Comparison of ENCODE assay signal across 9 mouse cellular contexts in genomic region chr2:180473080-180473440, GRCm38 (mm10). TPM values are rescaled to one million over a fixed set of nuclear protein-coding genes. Genes with fewer than 3 reads are reported as not detected.
DNase-seq lines count a peak whose midpoint lies in the region; ATAC-seq and TF ChIP-seq lines count a peak whose summit lies in the region.
"Had no signal": no experiment of that assay in that cellular context is flagged by ENCODE, and none has a peak within 500 bp of the region (broad histone marks: within the 10 kb centered on the region; RNA-seq: fewer than 3 reads in every experiment).

No protein-coding gene starts in this region.

- no peak overlapping the region for H3K27ac ChIP-seq in forebrain, embryonic 16.5 days (ENCODE audit: low read length)
- H3K27ac ChIP-seq in intestine, embryonic 15.5 days, result no peak overlapping the region
- H3K27ac ChIP-seq in midbrain, embryonic 13.5 days, result no peak overlapping the region
- H3K27ac ChIP-seq in stomach, postnatal 0 days (replicated peaks), result no peak overlapping the region

- TF ChIP-seq CTCF in stomach, postnatal 0 days (IDR thresholded peaks at IDR 0.05; ENCODE audit: low read depth), result peak; percentile 71

- H3K4me2 ChIP-seq in forebrain, embryonic 16.5 days (ENCODE audit: low read length), result no peak overlapping the region
- no peak overlapping the region; the same call in 1 of the 2 replicates for H3K4me2 ChIP-seq in intestine, embryonic 15.5 days (replicated peaks)
- no peak overlapping the region for H3K4me2 ChIP-seq in midbrain, embryonic 13.5 days (replicated peaks)
- H3K4me2 ChIP-seq in stomach, postnatal 0 days (replicated peaks; ENCODE audit: low read depth), result no peak overlapping the region

- TF ChIP-seq EP300 in stomach, postnatal 0 days (optimal IDR thresholded peaks at IDR 0.05), result no peak

- 30% methylated on average over 7 of the region's 7 CpGs for WGBS in forebrain, embryonic 16.5 days
- WGBS in intestine, embryonic 15.5 days, result 38% methylated on average over 7 of the region's 7 CpGs
- WGBS in midbrain, embryonic 13.5 days, result 36% methylated on average over 7 of the region's 7 CpGs
- WGBS in stomach, postnatal 0 days, result 44% methylated on average over 7 of the region's 7 CpGs

- no peak overlapping the region for H3K9ac ChIP-seq in forebrain, embryonic 16.5 days (replicated peaks; ENCODE audit: low read depth, low read length)
- no peak overlapping the region for H3K9ac ChIP-seq in intestine, embryonic 15.5 days
- H3K9ac ChIP-seq in midbrain, embryonic 13.5 days (replicated peaks), result no peak overlapping the region
- H3K9ac ChIP-seq in stomach, postnatal 0 days (ENCODE audit: low read length), result no peak overlapping the region

- H3K36me3 ChIP-seq in forebrain, embryonic 16.5 days (ENCODE audit: control insufficient read depth, insufficient read depth), result no peaks in the 10 kb centered on the region
- no peaks in the 10 kb centered on the region for H3K36me3 ChIP-seq in intestine, embryonic 15.5 days
- H3K36me3 ChIP-seq in midbrain, embryonic 13.5 days, result no peaks in the 10 kb centered on the region
- no peaks in the 10 kb centered on the region for H3K36me3 ChIP-seq in stomach, postnatal 0 days (ENCODE audit: control insufficient read depth, insufficient read depth, low read length)

- peak; percentile 94 for ATAC-seq in forebrain, embryonic 16.5 days
- peak; percentile 79 for ATAC-seq in intestine, embryonic 15.5 days
- ATAC-seq in midbrain, embryonic 13.5 days, result peak; percentile 87
- ATAC-seq in stomach, postnatal 0 days (ENCODE audit: low FRiP score, low TSS enrichment), result peak; percentile 66

- H3K27me3 ChIP-seq in forebrain, embryonic 16.5 days (replicated peaks; ENCODE audit: control insufficient read depth, insufficient read depth, low read length), result no peaks in the 10 kb centered on the region
- peaks cover 3% of the 10 kb centered on the region; the same call in 1 of the 2 replicates for H3K27me3 ChIP-seq in intestine, embryonic 15.5 days (replicated peaks)
- H3K27me3 ChIP-seq in midbrain, embryonic 13.5 days, result peaks cover 28% of the 10 kb centered on the region
- H3K27me3 ChIP-seq in stomach, postnatal 0 days (ENCODE audit: control insufficient read depth, insufficient read depth, low read length), result no peaks in the 10 kb centered on the region

- H3K4me1 ChIP-seq in forebrain, embryonic 16.5 days (replicated peaks; ENCODE audit: control insufficient read depth, insufficient read depth, low read length), result no peaks in the 10 kb centered on the region
- H3K4me1 ChIP-seq in intestine, embryonic 15.5 days (replicated peaks), result peaks cover 7% of the 10 kb centered on the region; the same call in 1 of the 2 replicates
- 0 out of 2 replicates have a peak, but pooled peaks cover 4% of the 10 kb centered on the region for H3K4me1 ChIP-seq in midbrain, embryonic 13.5 days (replicated peaks)
- H3K4me1 ChIP-seq in stomach, postnatal 0 days (replicated peaks; ENCODE audit: control insufficient read depth, insufficient read depth), result no peaks in the 10 kb centered on the region

- H3K9me3 ChIP-seq in forebrain, embryonic 16.5 days (ENCODE audit: control insufficient read depth, low read length), result no peaks in the 10 kb centered on the region
- no peaks in the 10 kb centered on the region for H3K9me3 ChIP-seq in intestine, embryonic 15.5 days
- no peaks in the 10 kb centered on the region for H3K9me3 ChIP-seq in midbrain, embryonic 13.5 days
- no peaks in the 10 kb centered on the region for H3K9me3 ChIP-seq in stomach, postnatal 0 days (ENCODE audit: control insufficient read depth, low read length)

- H3K4me3 ChIP-seq in forebrain, embryonic 16.5 days (replicated peaks; ENCODE audit: low read length), result no peak overlapping the region
- H3K4me3 ChIP-seq in intestine, embryonic 15.5 days (replicated peaks), result no peak overlapping the region
- H3K4me3 ChIP-seq in midbrain, embryonic 13.5 days (replicated peaks), result no peak overlapping the region
- H3K4me3 ChIP-seq in stomach, postnatal 0 days (ENCODE audit: low read depth, low read length), result no peak overlapping the region
- H3K4me3 ChIP-seq: myocyte had no signal

- intact Hi-C loops in gastrocnemius, postnatal 14 days (cut with DNase I; ENCODE audit: low total_unique reads), result loop anchor here (2.0 to 10.0 kb wide), 2 partner anchors 108 to 272 kb away; partner anchors contain the start of gene Mrgbp
- intact Hi-C loops in left cerebral cortex, postnatal 25 days (cut with DNase I), result loop anchor here (1.0 to 5.0 kb wide), 3 partner anchors 82 to 304 kb away; partner anchors contain the start of gene Bhlhe23

- DNase-seq in gastrocnemius, adult 18-20 months (ENCODE audit: low spot score), result peak; percentile 27
- no peak for DNase-seq in gastrocnemius, postnatal 14 days
- DNase-seq in brain, adult 2 months (ENCODE audit: low read depth, low spot score), result peak; percentile 88
- DNase-seq in left cerebral cortex, postnatal 25 days (ENCODE audit: low spot score in 2 of 2), result peak; percentile 81 to 89
- DNase-seq in stomach, postnatal 0 days (ENCODE audit: low spot score), result peak; percentile 43

RNA-seq across cellular contexts. Expression of gene Slco4a1, which starts 17.0 kb away (rescaled TPM):
- total RNA-seq in gastrocnemius, adult 18-20 months (2021), result not detected
- total RNA-seq in gastrocnemius, postnatal 14 days (2021), result under 1 TPM; 0.23 to 0.24 TPM
- 1.3 and 1.5 TPM in 2 replicates for polyA plus RNA-seq in forebrain, embryonic 16.5 days (2015; fragmentation: Nextera tagmentation; extraction: Ambion mirVana)
- 2.3 and 2.8 TPM in 2 replicates for polyA plus RNA-seq in intestine, embryonic 15.5 days (2015; fragmentation: Nextera tagmentation; extraction: Ambion mirVana)
- total RNA-seq in left cerebral cortex, postnatal 25 days (2021), result 1 to 10 TPM in 1 of 2 experiments, under 1 TPM in 1; 0.94 to 1.5 TPM
- 1.6 and 1.9 TPM in 2 replicates for polyA plus RNA-seq in midbrain, embryonic 13.5 days (2015; fragmentation: Nextera tagmentation; extraction: Ambion mirVana)
- 4.2 and 5.6 TPM in 2 replicates for polyA plus RNA-seq in stomach, postnatal 0 days (2015; fragmentation: Nextera tagmentation; extraction: Ambion mirVana)

RNA-seq across cellular contexts. Expression of gene Ntsr1, which starts 26.7 kb away (rescaled TPM):
- not detected for total RNA-seq in gastrocnemius, adult 18-20 months (2021)
- not detected for total RNA-seq in gastrocnemius, postnatal 14 days (2021)
- 13.2 and 13.4 TPM in 2 replicates for polyA plus RNA-seq in forebrain, embryonic 16.5 days (2015; fragmentation: Nextera tagmentation; extraction: Ambion mirVana)
- polyA plus RNA-seq in intestine, embryonic 15.5 days (2015; fragmentation: Nextera tagmentation; extraction: Ambion mirVana), result 2.4 and 2.8 TPM in 2 replicates
- 1 to 10 TPM; 7.1 to 9.2 TPM for total RNA-seq in left cerebral cortex, postnatal 25 days (2021)
- polyA plus RNA-seq in midbrain, embryonic 13.5 days (2015; fragmentation: Nextera tagmentation; extraction: Ambion mirVana), result 1.2 and 1.3 TPM in 2 replicates
- polyA plus RNA-seq in stomach, postnatal 0 days (2015; fragmentation: Nextera tagmentation; extraction: Ambion mirVana), result 0.11 and 0.12 TPM in 2 replicates
- polyA plus RNA-seq: myocyte had no signal
